Comparison of ENCODE assay signal across 13 mouse cellular contexts in the genomic region with DNA sequence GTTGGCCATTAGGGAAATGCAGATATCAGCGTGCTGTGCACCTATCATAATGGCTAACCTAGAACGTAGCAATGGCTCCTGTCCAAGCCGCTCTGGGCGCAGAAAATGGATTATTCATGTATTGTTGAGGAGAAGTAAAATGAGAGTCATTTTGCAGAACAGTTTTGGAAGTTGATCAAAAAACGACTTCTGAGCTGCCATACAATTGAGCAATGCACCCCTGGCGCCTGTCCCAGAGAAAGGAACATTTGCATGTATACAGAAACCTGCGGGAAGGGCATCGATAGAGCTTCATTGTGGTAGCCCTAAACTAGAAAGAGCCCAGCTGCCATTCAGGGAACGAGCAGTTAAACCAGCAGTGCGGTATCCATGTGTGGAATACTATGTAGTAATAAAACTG. TPM values are rescaled to one million over a fixed set of nuclear protein-coding genes. Genes with fewer than 3 reads are reported as not detected.
DNase-seq lines count a peak whose midpoint lies in the region; ATAC-seq and TF ChIP-seq lines count a peak whose summit lies in the region.
"Had no signal": no experiment of that assay in that cellular context is flagged by ENCODE, and none has a peak within 500 bp of the region (broad histone marks: within the 10 kb centered on the region; RNA-seq: fewer than 3 reads in every experiment).

No protein-coding gene starts in this region.

- no peaks in the 10 kb centered on the region for H3K27me3 ChIP-seq in embryonic facial prominence, embryonic 14.5 days (replicated peaks; ENCODE audit: control insufficient read depth, insufficient read depth, low read length)
- no peaks in the 10 kb centered on the region for H3K27me3 ChIP-seq in embryonic facial prominence, embryonic 10.5 days (replicated peaks; ENCODE audit: low read depth, poor library complexity, severe bottlenecking)
- H3K27me3 ChIP-seq in liver, postnatal 0 days (ENCODE audit: insufficient read depth, low read length), result no peaks in the 10 kb centered on the region
- H3K27me3 ChIP-seq: megakaryocyte, embryonic 14.5 days had no signal

- peaks cover 2% of the 10 kb centered on the region; the same call in 1 of the 2 replicates for H3K9me3 ChIP-seq in embryonic facial prominence, embryonic 14.5 days (ENCODE audit: control insufficient read depth, low read length)
- H3K9me3 ChIP-seq in embryonic facial prominence, embryonic 10.5 days, result no peaks in the 10 kb centered on the region
- no peaks in the 10 kb centered on the region for H3K9me3 ChIP-seq in liver, postnatal 0 days (ENCODE audit: low read length)
- H3K9me3 ChIP-seq: G1E; megakaryocyte, embryonic 14.5 days had no signal

- H3K4me3 ChIP-seq in embryonic facial prominence, embryonic 14.5 days (ENCODE audit: low read depth, low read length), result no peak overlapping the region
- no peak overlapping the region for H3K4me3 ChIP-seq in embryonic facial prominence, embryonic 10.5 days
- no peak overlapping the region for H3K4me3 ChIP-seq in liver, postnatal 0 days (ENCODE audit: low read depth, low read length)
- H3K4me3 ChIP-seq: megakaryocyte, embryonic 14.5 days had no signal

- no peaks in the 10 kb centered on the region for H3K4me1 ChIP-seq in embryonic facial prominence, embryonic 14.5 days (ENCODE audit: control insufficient read depth, insufficient read depth, low read length)
- no peaks in the 10 kb centered on the region for H3K4me1 ChIP-seq in embryonic facial prominence, embryonic 10.5 days
- H3K4me1 ChIP-seq in liver, postnatal 0 days (ENCODE audit: insufficient read depth), result no peaks in the 10 kb centered on the region

- no peak for TF ChIP-seq CTCF in liver, postnatal 0 days (IDR thresholded peaks at IDR 0.05; ENCODE audit: low read depth)

- WGBS in embryonic facial prominence, embryonic 14.5 days, result 78% methylated on average over 10 of the region's 10 CpGs
- whole genome bisulfite sequencing in embryonic facial prominence, embryonic 10.5 days, result 91% methylated on average over 10 of the region's 10 CpGs
- WGBS in liver, postnatal 0 days (ENCODE audit: insufficient replicate concordance), result 79% methylated on average over 10 of the region's 10 CpGs

- peaks cover 48% of the 10 kb centered on the region for H3K36me3 ChIP-seq in embryonic facial prominence, embryonic 14.5 days (ENCODE audit: control insufficient read depth, insufficient read depth, low read length)
- H3K36me3 ChIP-seq in embryonic facial prominence, embryonic 10.5 days (replicated peaks), result peaks cover 34% of the 10 kb centered on the region
- H3K36me3 ChIP-seq in liver, postnatal 0 days (replicated peaks; ENCODE audit: insufficient read depth, low read length), result peaks cover 33% of the 10 kb centered on the region

- H3K27ac ChIP-seq in embryonic facial prominence, embryonic 14.5 days (replicated peaks; ENCODE audit: low read depth, low read length), result no peak overlapping the region
- no peak overlapping the region for H3K27ac ChIP-seq in embryonic facial prominence, embryonic 10.5 days (replicated peaks)
- no peak overlapping the region for H3K27ac ChIP-seq in liver, postnatal 0 days (ENCODE audit: low read depth)

- no peak overlapping the region for H3K9ac ChIP-seq in embryonic facial prominence, embryonic 14.5 days (ENCODE audit: low read depth, low read length)
- H3K9ac ChIP-seq in liver, postnatal 0 days (replicated peaks), result no peak overlapping the region

- no peak for TF ChIP-seq EP300 in liver, postnatal 0 days (IDR thresholded peaks at IDR 0.05; ENCODE audit: low read depth)

- DNase-seq in embryonic facial prominence, embryonic 14.5 days (ENCODE audit: low spot score), result peak; percentile 75
- no peak for DNase-seq in embryonic facial prominence, embryonic 10.5 days (ENCODE audit: low spot score)
- peak; percentile 67 for DNase-seq in liver, postnatal 0 days
- no peak for DNase-seq in liver
- DNase-seq in adrenal gland, postnatal 14 days, result peak; percentile 65
- DNase-seq in layer of hippocampus, adult 9-11 months, result peak; percentile 55
- DNase-seq in MN1 (ENCODE audit: low spot score), result no peak
- DNase-seq: B cell, adult 2 months; cerebellum, adult 2 months; thymus, postnatal 4 days had no signal

- no peak overlapping the region for H3K4me2 ChIP-seq in embryonic facial prominence, embryonic 14.5 days (ENCODE audit: low read depth, low read length)
- no peak overlapping the region for H3K4me2 ChIP-seq in liver, postnatal 0 days (ENCODE audit: low read depth, low read length)

- peak; percentile 53 for ATAC-seq in embryonic facial prominence, embryonic 14.5 days (ENCODE audit: low read depth)
- ATAC-seq in liver, postnatal 0 days, result peak; percentile 53; the same call in 1 of the 2 replicates
- ATAC-seq in megakaryocyte, adult 5-6 weeks (ENCODE audit: poor library complexity, severe bottlenecking), result no peak

RNA-seq across cellular contexts. Expression of a gene that starts 18.2 kb away (rescaled TPM):
- 108 and 112 TPM in 2 replicates for polyA plus RNA-seq in embryonic facial prominence, embryonic 14.5 days (2014; fragmentation: Nextera tagmentation; extraction: Ambion mirVana)
- polyA plus RNA-seq in embryonic facial prominence, embryonic 10.5 days (2016; fragmentation: Nextera tagmentation; extraction: Ambion mirVana), result 86.7 and 88.8 TPM in 2 replicates
- 44.3 and 46.5 TPM in 2 replicates for polyA plus RNA-seq in liver, postnatal 0 days (2015; fragmentation: Nextera tagmentation; extraction: Ambion mirVana)
- 64.2 and 75.9 TPM in 2 replicates for total RNA-seq in adrenal gland, postnatal 14 days (2021)
- 107 and 129 TPM in 2 replicates for total RNA-seq in megakaryocyte, adult 5-6 weeks (2015)
- total RNA-seq in megakaryocyte, adult 5-6 weeks (2017), result 102 and 112 TPM in 2 replicates

RNA-seq across cellular contexts. Expression of a gene that starts 32.7 kb away (rescaled TPM):
- polyA plus RNA-seq in embryonic facial prominence, embryonic 14.5 days (2014; fragmentation: Nextera tagmentation; extraction: Ambion mirVana), result 12.0 and 13.5 TPM in 2 replicates
- 7.5 and 7.9 TPM in 2 replicates for polyA plus RNA-seq in embryonic facial prominence, embryonic 10.5 days (2016; fragmentation: Nextera tagmentation; extraction: Ambion mirVana)
- polyA plus RNA-seq in liver, postnatal 0 days (2015; fragmentation: Nextera tagmentation; extraction: Ambion mirVana), result 6.4 and 6.9 TPM in 2 replicates
- 17.8 and 19.5 TPM in 2 replicates for total RNA-seq in adrenal gland, postnatal 14 days (2021)
- 32.0 and 33.3 TPM in 2 replicates for total RNA-seq in megakaryocyte, adult 5-6 weeks (2015)
- 26.9 and 32.6 TPM in 2 replicates for total RNA-seq in megakaryocyte, adult 5-6 weeks (2017)

RNA-seq across cellular contexts. Expression of a gene that starts 35.9 kb away (rescaled TPM):
- polyA plus RNA-seq in embryonic facial prominence, embryonic 14.5 days (2014; fragmentation: Nextera tagmentation; extraction: Ambion mirVana), result 1,328 and 1,383 TPM in 2 replicates
- polyA plus RNA-seq in embryonic facial prominence, embryonic 10.5 days (2016; fragmentation: Nextera tagmentation; extraction: Ambion mirVana), result 3,248 and 3,273 TPM in 2 replicates
- polyA plus RNA-seq in liver, postnatal 0 days (2015; fragmentation: Nextera tagmentation; extraction: Ambion mirVana), result 651 and 676 TPM in 2 replicates
- total RNA-seq in adrenal gland, postnatal 14 days (2021), result 228 and 256 TPM in 2 replicates
- total RNA-seq in megakaryocyte, adult 5-6 weeks (2015), result 1,652 and 1,948 TPM in 2 replicates
- total RNA-seq in megakaryocyte, adult 5-6 weeks (2017), result 1,300 and 1,333 TPM in 2 replicates

Comparison
In these comparisons a context has a peak if more than half of its experiments do, and no peak if none do; other contexts are left out.
1. DNase-seq: peak in embryonic facial prominence, embryonic 14.5 days (single experiment), liver, postnatal 0 days (single experiment), adrenal gland, postnatal 14 days (single experiment) and layer of hippocampus, adult 9-11 months (single experiment); none in embryonic facial prominence, embryonic 10.5 days (single experiment), liver (single experiment) and MN1 (single experiment).